Mouse (Mus musculus) lung, embryonic 14.5 days (tissue): ENCODE data around the gene Nudc. TPM values are rescaled to one million over a fixed set of nuclear protein-coding genes. Genes with fewer than 3 reads are reported as not detected.

Source experiments
- ATAC-seq: fragments of 200-750 bp; cut with Nextera tagmentation; 2 replicates; pipeline ENCODE4 v1.8.0; 2017; ENCODE audit warnings: mild to moderate bottlenecking, moderate TSS enrichment, moderate library complexity; ENCODE audit not compliant: insufficient read depth
- DNase-seq: peaks from one replicate; pipeline ENCODE4 v3.0.0-alpha.2; 2015
- H3K27ac ChIP-seq: fragments of 300-500 bp; sonication (generic); 2 replicates; pipeline ENCODE4 v1.5.1; 2014; ENCODE audit warnings: low read depth, mild to moderate bottlenecking, moderate library complexity
- H3K27me3 ChIP-seq: fragments of 300-500 bp; sonication (generic); 2 replicates; pipeline ENCODE4 v1.6.1; 2014; ENCODE audit warnings: low read length, control low read depth; ENCODE audit not compliant: insufficient read depth
- H3K36me3 ChIP-seq: fragments of 300-500 bp; sonication (generic); 2 replicates; pipeline ENCODE4 v1.6.1; 2014; ENCODE audit warnings: control low read depth; ENCODE audit not compliant: insufficient read depth
- H3K4me1 ChIP-seq: fragments of 300-500 bp; sonication (generic); 2 replicates; pipeline ENCODE4 v1.6.1; 2014; ENCODE audit warnings: antibody characterized with exemption, control low read depth; ENCODE audit not compliant: insufficient read depth
- H3K4me2 ChIP-seq: fragments of 300-500 bp; sonication (generic); 2 replicates; pipeline ENCODE4 v1.6.1; 2014; ENCODE audit warnings: mild to moderate bottlenecking
- H3K4me3 ChIP-seq: fragments of 300-500 bp; sonication (generic); 2 replicates; pipeline ENCODE4 v1.5.1; 2014; ENCODE audit warnings: low read depth, low read length
- H3K9ac ChIP-seq: fragments of 300-500 bp; sonication (generic); 2 replicates; pipeline ENCODE4 v1.6.1; 2014
- H3K9me3 ChIP-seq: fragments of 300-500 bp; sonication (generic); 2 replicates; pipeline ENCODE4 v1.6.1; 2016; ENCODE audit warnings: low read depth, low read length, control low read depth
- CTCF ChIP-seq: IDR thresholded peaks from 2 replicates; pipeline ENCODE4 v1.5.1; 2016; ENCODE audit warnings: antibody characterized with exemption, low read depth
- WGBS: fragments of 180-500 bp; shearing (Covaris S2); extraction: QIAGEN DNeasy Blood & Tissue Kit; methylation state at CpG from one replicate; pipeline ENCODE4 v1.1.7; 2014; 5-methylcytosine and 5-hydroxymethylcytosine counted together
- polyA plus RNA-seq: library from polyadenylated mRNA; unstranded; fragments of >200 nt; fragmentation: Nextera tagmentation; extraction: Ambion mirVana; gene quantifications from 2 replicates; pipeline ENCODE4 v1.2.1, GENCODE M21; 2014

Gene Nudc
- polyA plus RNA-seq, 1 experiment from 2014 or later: 258 TPM

DNA sequence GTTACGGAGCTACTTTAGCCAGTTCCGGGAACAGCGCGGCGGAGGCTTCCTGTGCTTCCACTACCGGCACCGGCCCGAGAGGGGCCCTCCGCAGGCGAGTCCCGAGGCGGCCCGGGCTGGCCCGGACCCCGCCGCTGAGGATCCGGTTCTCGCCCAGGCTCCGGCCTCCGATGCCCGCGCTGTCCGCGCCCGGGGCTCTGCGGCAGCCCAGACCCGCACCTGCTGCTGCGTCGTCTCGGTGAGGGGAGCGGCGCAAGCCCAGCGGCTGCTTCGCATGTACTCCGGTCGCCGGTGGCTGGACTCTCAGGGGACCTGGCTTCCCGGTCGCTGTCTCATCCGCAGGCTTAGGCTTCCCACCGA lies 29.0 kb upstream of the Nudc start:
- ATAC-seq (peak; percentile 75), DNase-seq (no peak)
- Histone ChIP-seq H3K27me3 (no peaks in the 10 kb centered on the region), H3K4me3 (peak overlapping the region; percentile 98), H3K36me3 (peaks cover 13% of the 10 kb centered on the region), H3K4me2 (peak overlapping the region; percentile 93), H3K9ac (peak overlapping the region; percentile 88), H3K4me1 (0 out of 2 replicates have a peak, but pooled peaks cover 3% of the 10 kb centered on the region), H3K27ac (no peak overlapping the region), H3K9me3 (no peaks in the 10 kb centered on the region)
- WGBS: under 1% methylated on average over 41 of the region's 41 CpGs
- TF ChIP-seq CTCF: no peak

DNA sequence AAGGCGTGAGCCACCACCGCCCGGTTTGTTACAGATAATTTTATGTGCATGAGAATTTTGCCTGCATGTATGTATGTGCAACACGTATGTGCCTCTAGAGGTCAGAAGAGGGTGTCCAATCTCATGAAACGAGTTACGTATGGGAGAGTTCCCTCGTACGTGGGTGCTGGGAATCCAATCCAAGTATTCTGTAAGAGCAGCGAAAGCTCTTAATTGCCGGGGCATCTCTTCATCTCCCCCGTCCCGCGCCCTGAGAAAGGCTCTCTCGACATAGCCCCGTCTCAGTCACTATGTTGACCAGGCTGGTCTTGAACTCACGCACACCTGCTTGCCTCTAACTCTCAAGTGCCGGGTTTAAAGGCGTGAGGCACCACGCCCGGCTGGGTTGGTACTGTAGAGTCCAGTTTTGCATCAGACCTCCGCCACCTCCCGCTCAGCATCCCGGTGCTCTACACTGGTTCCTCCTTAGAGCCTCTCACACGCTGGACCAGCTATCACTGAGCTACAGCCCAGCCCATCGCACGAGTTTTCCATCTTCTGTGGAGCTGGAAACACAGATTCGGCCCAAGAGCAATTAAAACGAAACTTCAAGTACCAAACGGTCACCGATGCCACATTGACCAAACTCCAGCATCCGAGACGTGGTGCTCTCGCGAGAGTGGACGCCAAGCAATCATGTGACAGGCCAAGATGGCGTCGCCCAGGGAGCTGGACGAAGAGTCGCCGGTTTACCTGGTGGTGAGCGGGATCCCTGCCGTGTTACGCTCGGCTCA lies 28.5 kb upstream of the Nudc start, which contains the start of gene Gpatch3:
Gene Gpatch3, plus strand, starts transcription at position 676 of the 773 bp plus-strand sequence.
- ATAC-seq: peak; percentile 92
- Histone ChIP-seq H3K4me1 (0 out of 2 replicates have a peak, but pooled peaks cover 3% of the 10 kb centered on the region), H3K27me3 (no peaks in the 10 kb centered on the region), H3K9ac (peak within 1 kb of the TSS; percentile 88), H3K36me3 (peaks cover 8% of the 10 kb centered on the region), H3K4me3 (peak within 1 kb of the TSS; percentile 98), H3K4me2 (peak within 1 kb of the TSS; percentile 93), H3K27ac (peak within 1 kb of the TSS; percentile 90), H3K9me3 (no peaks in the 10 kb centered on the region)
- DNase-seq: peak; percentile 97
- 5% methylated on average over 44 of the region's 44 CpGs for WGBS
- TF ChIP-seq CTCF: peak; percentile 46

DNA sequence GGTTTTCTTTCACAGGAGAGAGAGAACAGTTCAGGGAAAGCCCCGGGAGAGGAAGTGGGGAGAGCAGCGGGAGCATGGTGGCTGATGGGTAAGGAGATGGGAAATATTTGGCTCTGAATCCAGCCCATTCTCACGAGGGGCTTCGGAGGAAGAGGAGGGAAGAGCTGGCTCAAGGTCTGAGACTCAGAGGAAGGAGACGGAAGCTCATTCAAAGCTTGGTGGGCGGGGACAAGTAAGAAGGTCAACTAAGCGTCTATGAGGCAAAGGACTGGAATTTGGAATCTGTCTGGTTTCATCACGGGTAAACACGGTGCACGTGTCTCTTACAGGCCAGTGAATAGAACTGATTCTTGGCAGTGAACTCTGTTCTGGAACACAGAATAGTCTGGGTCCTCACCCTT lies 24.3 kb upstream of the Nudc start:
- H3K4me3 ChIP-seq: no peak overlapping the region
- H3K36me3 ChIP-seq: no peaks in the 10 kb centered on the region
- H3K4me2 ChIP-seq: no peak overlapping the region
- H3K9ac ChIP-seq: no peak overlapping the region
- H3K27me3 ChIP-seq: no peaks in the 10 kb centered on the region
- 44% methylated on average over 10 of the region's 10 CpGs for WGBS
- no peak for ATAC-seq
- H3K27ac ChIP-seq: no peak overlapping the region
- DNase-seq: no peak
- TF ChIP-seq CTCF: no peak
- no peaks in the 10 kb centered on the region for H3K9me3 ChIP-seq
- H3K4me1 ChIP-seq: no peaks in the 10 kb centered on the region

DNA sequence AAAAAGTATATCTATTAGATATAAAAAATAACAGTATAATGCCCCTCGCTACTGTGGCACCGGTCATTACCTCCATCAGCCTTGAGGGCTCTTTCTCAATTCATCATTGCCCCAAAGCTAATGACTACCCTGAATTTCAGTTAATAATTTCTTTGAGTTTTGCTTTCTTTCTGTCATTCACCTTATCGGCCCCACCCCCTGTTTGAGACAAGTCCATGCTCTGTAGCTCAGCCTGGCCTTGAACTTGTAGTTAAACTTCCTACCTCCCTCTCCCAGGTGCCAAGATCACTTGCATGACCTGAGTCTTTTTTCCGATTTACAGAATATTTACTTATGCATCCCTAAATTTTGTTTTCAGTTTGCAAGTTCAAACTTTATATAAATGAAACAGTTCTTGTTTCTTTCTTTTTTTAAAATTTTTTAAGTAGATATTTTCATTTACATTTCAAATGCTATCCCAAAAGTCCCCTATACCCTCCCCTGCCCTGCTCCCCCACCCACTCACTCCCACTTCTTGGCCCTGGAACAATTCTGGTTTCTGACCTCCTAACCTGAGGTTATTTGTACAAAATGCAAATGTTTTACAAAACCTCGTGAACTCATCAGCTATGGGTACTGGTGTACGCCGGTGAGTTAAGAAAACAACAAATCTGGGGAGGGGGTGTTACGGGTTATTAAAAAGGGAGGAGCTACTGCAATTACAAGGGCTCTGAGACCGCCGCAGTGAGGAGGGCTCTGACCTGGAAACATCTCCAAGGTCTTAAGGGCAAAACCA lies 23.7 kb upstream of the Nudc start:
- WGBS: 71% methylated on average over 10 of the region's 10 CpGs
- no peak for TF ChIP-seq CTCF

DNA sequence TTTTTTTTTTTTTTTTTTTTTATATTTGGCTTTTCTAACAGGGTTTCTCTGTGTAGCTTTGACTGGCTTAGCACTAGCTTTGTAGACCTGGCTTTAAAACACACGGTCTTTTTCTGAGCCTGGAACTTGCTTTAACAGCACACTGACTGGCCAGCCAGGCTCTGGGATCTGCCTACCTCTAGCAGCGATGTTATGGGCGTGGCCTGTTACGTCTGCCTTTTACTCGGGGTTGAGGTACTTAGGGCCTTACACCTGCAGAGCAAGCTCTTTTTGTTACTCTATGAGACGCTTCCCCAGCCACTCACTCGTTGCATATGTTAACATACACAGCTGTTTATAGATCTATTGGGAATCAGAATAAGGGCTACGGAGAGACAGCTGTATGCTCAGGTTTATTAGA lies 21.5 kb upstream of the Nudc start:
- no peak for TF ChIP-seq CTCF

More for the DNA sequence above, 23.7 kb upstream of the Nudc start:
- Histone ChIP-seq H3K4me1 (no peaks in the 10 kb centered on the region), H3K36me3 (no peaks in the 10 kb centered on the region), H3K9ac (no peak overlapping the region), H3K27me3 (no peaks in the 10 kb centered on the region), H3K4me3 (no peak overlapping the region), H3K27ac (no peak overlapping the region), H3K9me3 (no peaks in the 10 kb centered on the region), H3K4me2 (no peak overlapping the region)
- DNase-seq: no peak
- ATAC-seq: no peak

DNA sequence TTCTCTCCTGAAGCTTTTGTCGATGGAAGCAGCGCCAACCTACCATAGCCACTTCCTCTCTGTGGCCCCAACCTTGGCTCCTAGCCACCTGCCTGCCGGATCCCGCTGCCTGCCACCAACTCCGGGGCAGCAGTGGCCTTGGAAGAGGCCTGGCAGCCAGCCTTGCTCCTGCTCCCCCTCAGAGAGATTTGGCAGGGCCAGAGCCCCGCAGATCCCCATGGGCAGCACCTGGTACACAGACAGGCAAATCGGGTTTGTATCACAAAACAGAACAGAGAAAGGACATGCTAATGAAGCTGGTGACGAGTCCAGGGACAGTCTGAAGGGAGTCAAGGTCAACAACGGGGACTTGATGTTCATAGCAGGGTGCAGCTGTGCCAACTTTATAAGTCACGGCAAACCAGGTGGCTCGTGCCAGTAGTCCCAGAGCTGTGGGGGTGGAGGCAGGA lies 17.4 kb upstream of the Nudc start:
- TF ChIP-seq CTCF: no peak
- ATAC-seq: no peak
- H3K27ac ChIP-seq: no peak overlapping the region
- no peak overlapping the region for H3K4me2 ChIP-seq
- H3K4me3 ChIP-seq: no peak overlapping the region
- DNase-seq: no peak
- H3K9ac ChIP-seq: no peak overlapping the region
- 71% methylated on average over 11 of the region's 11 CpGs for WGBS
- no peaks in the 10 kb centered on the region for H3K4me1 ChIP-seq
- no peaks in the 10 kb centered on the region for H3K9me3 ChIP-seq
- H3K27me3 ChIP-seq: no peaks in the 10 kb centered on the region
- no peaks in the 10 kb centered on the region for H3K36me3 ChIP-seq

More for the DNA sequence above, 21.5 kb upstream of the Nudc start:
- no peak overlapping the region for H3K4me3 ChIP-seq
- H3K27ac ChIP-seq: no peak overlapping the region
- H3K36me3 ChIP-seq: no peaks in the 10 kb centered on the region
- no peaks in the 10 kb centered on the region for H3K9me3 ChIP-seq
- peak; percentile 12 for DNase-seq
- H3K4me2 ChIP-seq: no peak overlapping the region
- H3K9ac ChIP-seq: no peak overlapping the region
- H3K4me1 ChIP-seq: no peaks in the 10 kb centered on the region
- ATAC-seq: no peak
- H3K27me3 ChIP-seq: no peaks in the 10 kb centered on the region
- 27% methylated on average over 8 of the region's 8 CpGs for WGBS

DNA sequence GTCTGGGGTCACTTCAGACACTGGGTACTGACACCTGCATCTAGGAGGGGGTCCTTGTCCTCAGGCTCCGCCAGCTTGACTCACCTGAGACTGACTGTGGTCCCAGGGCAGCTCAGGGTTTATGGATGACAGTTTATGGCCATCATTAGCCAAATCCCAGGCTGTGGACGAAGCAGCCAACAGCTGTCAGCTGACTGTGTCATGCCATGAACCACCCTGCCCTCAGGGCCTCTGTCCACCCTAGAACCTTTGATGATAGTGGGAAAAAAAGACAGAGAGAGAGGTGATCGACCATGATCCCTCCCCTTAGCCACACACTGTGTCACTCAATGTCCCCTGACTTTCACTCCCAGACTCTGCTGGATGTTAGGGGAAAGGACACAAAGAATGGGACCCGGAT lies 15.8 kb upstream of the Nudc start:
- WGBS: 64% methylated on average over 4 of the region's 4 CpGs
- no peak overlapping the region for H3K27ac ChIP-seq
- DNase-seq: no peak
- H3K4me3 ChIP-seq: no peak overlapping the region
- H3K27me3 ChIP-seq: no peaks in the 10 kb centered on the region
- H3K9me3 ChIP-seq: no peaks in the 10 kb centered on the region
- H3K9ac ChIP-seq: no peak overlapping the region
- no peak for ATAC-seq
- H3K4me2 ChIP-seq: no peak overlapping the region
- TF ChIP-seq CTCF: no peak
- no peaks in the 10 kb centered on the region for H3K36me3 ChIP-seq
- H3K4me1 ChIP-seq: no peaks in the 10 kb centered on the region
